Mouse (Mus musculus) spleen, adult 2 months (tissue): ENCODE measurements around the gene Ttc5.

Experiments
- CTCF ChIP-seq: fragments of 200-500 bp; IDR thresholded peaks from 2 replicates; pipeline ENCODE4 v1.5.1; 2011; ENCODE audit warnings: mild to moderate bottlenecking, inconsistent platforms; ENCODE audit not compliant: insufficient read depth, insufficient read length, insufficient replicate concordance; ENCODE audit errors: extremely low read depth
- POLR2A ChIP-seq: fragments of 200-500 bp; IDR thresholded peaks from 2 replicates; pipeline ENCODE4 v1.6.1; 2011; ENCODE audit warnings: low read depth, low read length, inconsistent platforms

DNA sequence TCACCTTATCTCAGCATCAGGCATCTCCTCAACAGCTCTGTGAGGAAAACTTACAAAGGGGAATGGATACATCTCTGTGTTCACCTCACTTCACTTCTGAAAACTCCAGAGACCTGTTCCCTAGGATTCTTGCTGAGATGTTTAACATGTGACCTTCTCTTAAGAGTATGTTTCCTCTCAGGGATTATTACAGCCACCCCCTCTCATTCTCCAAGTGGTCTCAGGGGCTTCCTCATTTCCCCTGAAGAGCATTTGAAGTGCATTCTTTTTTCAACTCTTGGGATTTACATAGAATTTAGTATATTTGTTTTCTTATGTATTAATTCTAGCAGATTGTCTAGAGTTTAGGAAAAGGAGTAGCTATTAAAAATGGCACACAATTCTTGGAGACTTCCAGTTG is 40.3 kb downstream of the Ttc5 start, which contains the start of gene Olfr749:
- no peak for TF ChIP-seq CTCF
- no peak for TF ChIP-seq POLR2A
